Mouse (Mus musculus) heart, postnatal 0 days (tissue): Measurements from ENCODE around the gene Pak6.

Experiments used
- CTCF ChIP-seq: IDR thresholded peaks from 2 replicates; pipeline ENCODE4 v1.5.1; 2016; ENCODE audit warnings: antibody characterized with exemption, control low read depth, low read depth
- EP300 ChIP-seq: IDR thresholded peaks from 2 replicates; pipeline ENCODE4 v1.6.1; 2016; ENCODE audit warnings: antibody characterized with exemption, low read depth

DNA sequence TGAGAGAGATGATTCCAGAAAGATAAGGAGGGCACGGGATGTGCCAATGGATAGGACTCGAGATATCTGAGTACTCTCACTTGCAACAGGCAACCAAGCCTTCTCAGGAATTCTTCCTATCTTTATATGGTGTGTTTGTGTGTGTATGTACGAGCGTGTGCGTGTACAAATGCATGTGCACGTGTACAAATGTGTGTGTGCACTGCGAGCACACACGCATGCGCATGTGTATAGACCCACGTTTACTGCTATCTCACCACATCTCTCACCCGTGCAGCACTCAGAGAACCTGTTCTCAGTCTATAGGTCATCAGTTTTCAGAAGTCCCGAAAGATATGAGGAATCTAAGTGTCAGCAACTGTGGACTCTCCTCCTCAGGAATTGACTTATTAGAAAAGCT, 3.6 kb upstream of the Pak6 start:
- TF ChIP-seq CTCF, result no peak
- no peak for TF ChIP-seq EP300
